Mouse (Mus musculus) kidney, adult 2 months (tissue): ENCODE results near the gene Calml4. TPM values are rescaled to one million over a fixed set of nuclear protein-coding genes. Genes with fewer than 3 reads are reported as not detected.
"Not testable (repeated sequence)": the region's sequence is repeated elsewhere in the genome, so short reads cannot be mapped to it uniquely, and the experiment has no call there.

ENCODE experiments used
- DNase-seq: peaks from one replicate; pipeline ENCODE4 v3.0.0; 2021
- H3K27ac ChIP-seq: fragments of 200-500 bp; 2 replicates; pipeline ENCODE4 v1.5.1; 2012; ENCODE audit warnings: low read depth, low read length, control low read depth, inconsistent platforms; ENCODE audit not compliant: insufficient read depth
- H3K27me3 ChIP-seq: fragments of 200-500 bp; replicated peaks from 2 replicates; pipeline ENCODE4 v1.6.1; 2012; ENCODE audit warnings: mild to moderate bottlenecking, moderate library complexity, low read length, inconsistent platforms; ENCODE audit not compliant: control insufficient read depth, insufficient read depth
- H3K36me3 ChIP-seq: fragments of 200-500 bp; 2 replicates; pipeline ENCODE4 v1.6.1; 2012; ENCODE audit warnings: mild to moderate bottlenecking, moderate library complexity, low read length, inconsistent platforms; ENCODE audit not compliant: control insufficient read depth, insufficient read depth
- H3K4me1 ChIP-seq: fragments of 200-500 bp; 2 replicates; pipeline ENCODE4 v1.6.1; 2011; ENCODE audit warnings: low read length; ENCODE audit not compliant: control insufficient read depth, insufficient read depth
- H3K4me3 ChIP-seq: fragments of 200-500 bp; 2 replicates; pipeline ENCODE4 v1.5.1; 2011; ENCODE audit warnings: mild to moderate bottlenecking, low read depth, low read length, control low read depth; ENCODE audit not compliant: insufficient read depth
- CTCF ChIP-seq: fragments of 200-500 bp; conservative IDR thresholded peaks from 2 replicates; pipeline ENCODE4 v1.5.1; 2011; ENCODE audit warnings: low read depth, mild to moderate bottlenecking, control low read depth, low read length, moderate library complexity, mixed read lengths; ENCODE audit not compliant: insufficient read depth, insufficient read length
- POLR2A ChIP-seq: fragments of 200-500 bp; IDR thresholded peaks from one replicate; pipeline ENCODE4 v1.6.1; 2011; ENCODE audit warnings: low read depth, low read length, control low read depth
- WGBS: fragments of 180-500 bp; shearing (Covaris S2); methylation state at CpG from one replicate; pipeline ENCODE4 v1.1.7; 2018; 5-methylcytosine and 5-hydroxymethylcytosine counted together
- polyA plus RNA-seq: library from polyadenylated mRNA; depleted of rRNA; stranded (reverse); fragments of >200 nt; gene quantifications from 2 replicates; pipeline ENCODE4 v1.2.3, GENCODE M21; 2012

Gene Calml4
- polyA plus RNA-seq, 1 experiment = 296 TPM

DNA sequence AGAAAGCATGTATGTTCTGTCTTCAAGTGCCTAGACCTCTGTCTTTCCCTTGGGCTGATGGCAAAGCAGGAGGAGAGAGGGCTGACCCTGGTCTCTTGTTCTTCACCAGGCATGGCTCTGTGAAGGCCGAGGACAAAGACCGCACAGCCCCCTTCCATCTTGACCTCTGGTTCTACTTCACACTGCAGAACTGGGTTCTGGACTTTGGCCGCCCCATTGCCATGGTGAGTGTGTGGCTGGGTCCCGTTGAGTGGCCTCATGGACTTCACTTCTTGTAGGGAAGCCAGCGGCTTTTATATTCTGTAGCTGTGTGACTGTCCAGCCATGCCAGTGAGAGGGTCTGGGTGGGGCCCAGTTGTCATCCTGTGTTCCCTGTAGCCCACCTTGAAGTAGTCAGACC, 13.4 kb upstream of the Calml4 start:
- H3K4me1 ChIP-seq = peaks cover 8% of the 10 kb centered on the region; the same call in 1 of the 2 replicates
- no peaks in the 10 kb centered on the region for H3K27me3 ChIP-seq
- H3K4me3 ChIP-seq = no peak overlapping the region
- no peak for TF ChIP-seq CTCF
- TF ChIP-seq POLR2A = no peak
- H3K36me3 ChIP-seq = no peaks in the 10 kb centered on the region
- peak overlapping the region; percentile 47; the same call in 1 of the 2 replicates for H3K27ac ChIP-seq
- WGBS = 70% methylated on average over 5 of the region's 5 CpGs
- DNase-seq = peak; percentile 74

DNA sequence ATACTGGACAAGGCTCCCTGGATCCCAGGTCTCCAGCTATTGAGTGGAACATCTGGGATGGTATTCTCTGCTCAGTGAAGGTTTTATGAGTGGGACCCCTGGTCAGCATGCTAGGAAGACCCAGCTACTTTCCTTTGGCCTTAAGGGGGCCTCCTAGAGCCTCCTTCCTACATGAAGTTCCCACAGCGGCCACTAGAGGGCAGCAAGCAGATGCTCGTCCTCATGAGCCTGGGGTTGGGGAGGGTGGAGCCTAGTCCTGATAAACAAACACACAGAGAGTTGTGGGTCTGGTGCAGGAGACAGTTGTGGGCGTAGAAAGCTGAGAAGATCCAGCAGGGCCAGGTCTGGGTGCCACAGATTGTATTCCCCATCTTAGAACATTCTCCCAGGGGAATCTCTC, 10.2 kb upstream of the Calml4 start:
- peak; percentile 89 for DNase-seq
- Histone ChIP-seq H3K27ac (no peak overlapping the region), H3K4me1 (peaks cover 7% of the 10 kb centered on the region; the same call in 1 of the 2 replicates), H3K4me3 (no peak overlapping the region), H3K36me3 (no peaks in the 10 kb centered on the region), H3K27me3 (no peaks in the 10 kb centered on the region)
- WGBS = 0% methylated on average over 3 of the region's 3 CpGs
- TF ChIP-seq CTCF (peak; percentile 99), POLR2A (no peak)

DNA sequence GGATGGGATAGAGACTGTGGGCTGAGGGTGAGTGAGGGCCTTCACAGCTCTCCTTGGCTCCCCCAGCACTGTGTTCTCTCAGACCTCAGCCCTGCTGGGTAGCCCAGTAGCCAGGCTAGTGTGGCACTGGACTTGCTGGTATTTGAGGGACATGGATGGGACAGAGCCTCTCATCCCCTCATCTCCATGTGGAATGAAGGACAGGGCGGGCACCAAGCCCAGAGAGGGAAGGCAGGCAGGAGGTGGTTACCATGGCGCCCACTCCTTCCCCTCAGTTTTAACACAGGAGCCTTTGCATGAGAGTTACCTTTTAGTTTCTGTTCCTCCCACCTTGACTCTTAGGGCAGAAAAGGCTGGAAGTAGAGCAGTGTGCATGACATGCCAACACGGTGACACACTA, 9.2 kb upstream of the Calml4 start:
- Histone ChIP-seq H3K4me3 (no peak overlapping the region), H3K27me3 (no peaks in the 10 kb centered on the region), H3K4me1 (peaks cover 7% of the 10 kb centered on the region; the same call in 1 of the 2 replicates), H3K27ac (no peak overlapping the region), H3K36me3 (no peaks in the 10 kb centered on the region)
- WGBS = 91% methylated on average over 3 of the region's 3 CpGs
- no peak for TF ChIP-seq CTCF
- TF ChIP-seq POLR2A = no peak
- DNase-seq = no peak

DNA sequence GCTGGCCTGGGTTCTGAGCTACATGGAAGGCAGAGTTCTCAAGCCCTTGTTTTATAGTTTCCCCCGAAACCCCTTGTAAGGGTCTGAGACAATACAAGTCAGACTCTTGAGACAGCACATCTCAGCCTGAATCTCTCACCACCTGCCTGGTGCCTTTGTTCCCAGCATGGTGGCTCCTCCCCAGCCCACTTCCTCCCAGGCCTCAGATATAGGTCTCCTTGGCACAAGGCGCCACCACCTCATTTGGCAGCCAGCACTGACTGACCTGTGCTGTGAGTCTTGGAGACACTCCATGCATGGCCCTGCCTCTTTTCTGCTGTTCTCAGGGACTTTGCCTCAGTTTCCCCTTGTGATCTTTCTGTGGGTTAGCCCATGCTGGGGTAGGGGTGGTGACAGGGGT, 6.3 kb upstream of the Calml4 start:
- Histone ChIP-seq H3K27me3 (no peaks in the 10 kb centered on the region), H3K4me3 (no peak overlapping the region), H3K4me1 (peaks cover 7% of the 10 kb centered on the region), H3K27ac (no peak overlapping the region), H3K36me3 (no peaks in the 10 kb centered on the region)
- 94% methylated on average over 2 of the region's 2 CpGs for WGBS
- no peak for DNase-seq
- no peak for TF ChIP-seq POLR2A

DNA sequence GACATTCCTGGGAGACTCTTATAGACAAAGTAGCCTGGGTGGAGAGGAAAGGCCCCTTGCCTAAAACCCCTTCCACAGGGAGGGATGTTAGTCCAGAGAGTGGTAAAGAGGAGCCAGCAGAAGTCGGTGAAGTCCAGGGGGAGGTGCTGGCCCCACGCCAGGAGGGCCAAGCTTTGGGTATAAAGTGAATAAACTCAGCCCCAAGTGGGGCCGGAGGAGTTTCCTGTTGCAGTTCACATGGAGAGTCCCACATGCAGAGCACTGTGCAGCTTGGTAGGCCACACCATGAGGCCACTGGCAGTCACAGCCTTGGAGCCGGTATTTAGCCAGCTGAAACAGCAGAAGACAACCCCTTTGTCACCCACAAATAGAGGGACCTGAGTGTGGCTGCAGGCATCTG, 3.4 kb upstream of the Calml4 start:
- Histone ChIP-seq H3K4me3 (no peak overlapping the region), H3K27me3 (no peaks in the 10 kb centered on the region), H3K27ac (no peak overlapping the region), H3K36me3 (no peaks in the 10 kb centered on the region), H3K4me1 (peaks cover 14% of the 10 kb centered on the region)
- DNase-seq = peak; percentile 29
- TF ChIP-seq POLR2A (no peak), CTCF (no peak)
- WGBS = 39% methylated on average over 4 of the region's 4 CpGs

DNA sequence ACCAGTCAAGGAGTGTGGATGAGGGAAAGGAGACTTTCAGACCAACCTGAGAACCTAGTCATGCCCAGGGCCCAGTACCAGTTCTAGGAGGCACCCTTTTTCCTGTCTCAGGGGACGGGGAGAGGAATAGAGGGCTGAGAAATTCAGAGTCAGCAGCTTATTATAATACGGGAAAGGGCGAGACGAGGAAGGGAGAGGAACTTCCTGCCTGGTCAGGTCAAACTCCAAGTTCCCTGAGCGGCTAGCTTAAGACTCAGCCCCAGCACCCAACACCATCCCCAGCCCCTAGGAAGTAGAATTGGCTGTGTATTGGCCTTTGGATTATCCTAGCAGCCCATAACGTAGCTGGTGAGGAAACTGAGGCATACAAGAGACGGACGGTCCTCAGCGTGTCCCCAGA, 664 bp upstream of the Calml4 start:
- TF ChIP-seq POLR2A (no peak), CTCF (no peak)
- DNase-seq = peak; percentile 92

DNA sequence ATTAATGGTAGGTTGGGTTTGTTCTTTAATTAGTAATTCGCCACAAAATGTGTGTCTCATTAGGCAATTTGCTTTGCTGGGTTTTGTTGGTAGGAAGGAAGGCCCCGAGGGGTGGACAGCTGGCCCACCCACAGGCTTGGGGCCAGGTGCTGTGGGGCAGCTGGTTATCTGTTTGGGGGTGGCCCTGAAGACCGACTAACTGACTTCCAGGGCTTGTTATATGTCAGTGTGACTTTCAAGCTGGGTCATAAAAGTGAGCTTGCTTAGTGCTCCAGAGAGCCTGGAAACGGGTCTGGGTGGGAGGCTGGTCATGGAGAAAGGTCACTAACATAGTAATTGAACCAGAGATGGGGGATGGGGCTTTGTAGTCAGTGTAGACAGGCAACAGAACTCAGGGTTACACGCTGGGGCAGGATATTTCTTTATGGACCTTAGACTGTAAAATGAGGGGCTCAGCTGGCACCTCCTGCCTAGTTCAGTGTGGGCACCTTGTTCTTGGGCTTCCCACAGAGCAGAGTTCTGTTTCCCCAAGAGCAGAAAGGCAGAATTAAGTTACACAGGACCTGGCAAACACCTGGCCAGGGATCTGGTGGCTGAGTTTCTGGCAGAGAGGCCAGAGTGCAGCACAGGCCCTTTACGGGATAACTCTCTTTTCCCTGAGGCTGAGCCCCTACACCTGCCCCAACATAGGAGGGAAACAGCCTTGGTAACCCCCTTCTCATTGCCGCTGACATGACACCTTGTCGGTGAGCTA, 563 bp downstream of the Calml4 start:
- 27% methylated on average over 8 of the region's 8 CpGs for WGBS
- TF ChIP-seq CTCF (no peak), POLR2A (no peak)
- Histone ChIP-seq H3K27ac (peak overlapping the region; percentile 91), H3K27me3 (no peaks in the 10 kb centered on the region), H3K4me3 (peak overlapping the region; percentile 62), H3K36me3 (no peaks in the 10 kb centered on the region), H3K4me1 (peaks cover 17% of the 10 kb centered on the region)
- DNase-seq = peak; percentile 47

More for the DNA sequence above, 664 bp upstream of the Calml4 start:
- H3K27ac ChIP-seq = peak overlapping the region; percentile 95
- no peaks in the 10 kb centered on the region for H3K36me3 ChIP-seq
- H3K4me1 ChIP-seq = peaks cover 17% of the 10 kb centered on the region
- 20% methylated on average over 9 of the region's 9 CpGs for WGBS
- H3K4me3 ChIP-seq = peak overlapping the region; percentile 62
- H3K27me3 ChIP-seq = no peaks in the 10 kb centered on the region

DNA sequence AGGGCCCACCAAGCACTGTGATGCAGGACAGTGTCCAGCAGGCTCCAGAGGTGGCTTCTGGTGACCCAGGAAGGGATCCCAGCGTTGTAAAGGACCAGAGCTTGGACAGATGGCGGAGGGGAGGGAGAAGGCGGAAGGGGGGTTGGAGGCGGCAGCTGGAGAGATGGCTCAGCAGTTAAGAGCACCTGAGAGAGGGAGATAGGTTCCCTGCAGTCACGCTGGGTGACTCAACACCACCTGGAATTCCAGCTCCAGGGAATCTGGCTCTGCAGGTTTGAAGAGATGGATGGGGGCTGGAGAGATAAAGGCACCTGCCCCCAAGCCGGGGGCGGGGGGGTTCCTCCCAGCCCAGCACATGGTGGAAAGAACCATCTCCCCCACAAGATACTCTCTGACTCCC, 2.2 kb downstream of the Calml4 start:
- not testable (repeated sequence) for DNase-seq, H3K27me3 ChIP-seq, H3K36me3 ChIP-seq, H3K27ac ChIP-seq
- WGBS = 46% methylated on average over 7 of the region's 7 CpGs
- H3K4me1 ChIP-seq = peaks cover 17% of the 10 kb centered on the region
- H3K4me3 ChIP-seq = peak overlapping the region; percentile 62; the same call in 1 of the 2 replicates
